Mouse (Mus musculus): ENCODE data around the gene Chml.
A peak's percentile ranks its signal among the peaks of the same experiment; 100 is the strongest.

Chml gene

GRCm38 (mm10) chr1:175692246-175692996 is at the start of gene Chml, which contains the start of gene Opn3:
Chml (minus strand) TSS chr1:175692901.
Opn3 (minus strand) TSS chr1:175692776.
- DNase-seq, result peak; percentile 100

DNA sequence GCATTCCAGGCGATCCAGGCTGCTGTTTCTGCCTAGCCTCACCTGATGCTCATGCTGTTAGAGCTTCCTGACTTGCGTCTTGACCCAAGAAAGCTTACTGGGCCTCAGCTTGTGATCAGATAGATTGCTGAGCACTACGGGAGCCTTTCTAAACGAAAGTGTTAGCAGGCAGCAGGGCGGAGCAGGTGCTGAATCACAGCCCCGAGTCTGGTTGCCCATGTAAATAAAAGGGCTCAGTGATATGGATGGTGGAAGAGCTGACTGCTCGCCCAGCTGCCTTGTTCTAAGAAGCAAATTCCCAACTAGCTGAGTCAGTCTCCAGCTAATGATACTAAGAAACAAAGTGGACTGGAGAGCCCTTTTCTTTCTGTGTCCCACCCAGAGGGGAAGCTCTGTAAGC is 33.1 kb upstream of the Chml start:
- no peak for DNase-seq

GRCm38 (mm10) chr1:175716832-175717231 is 24.1 kb upstream of the Chml start:
- DNase-seq, result no peak

DNA sequence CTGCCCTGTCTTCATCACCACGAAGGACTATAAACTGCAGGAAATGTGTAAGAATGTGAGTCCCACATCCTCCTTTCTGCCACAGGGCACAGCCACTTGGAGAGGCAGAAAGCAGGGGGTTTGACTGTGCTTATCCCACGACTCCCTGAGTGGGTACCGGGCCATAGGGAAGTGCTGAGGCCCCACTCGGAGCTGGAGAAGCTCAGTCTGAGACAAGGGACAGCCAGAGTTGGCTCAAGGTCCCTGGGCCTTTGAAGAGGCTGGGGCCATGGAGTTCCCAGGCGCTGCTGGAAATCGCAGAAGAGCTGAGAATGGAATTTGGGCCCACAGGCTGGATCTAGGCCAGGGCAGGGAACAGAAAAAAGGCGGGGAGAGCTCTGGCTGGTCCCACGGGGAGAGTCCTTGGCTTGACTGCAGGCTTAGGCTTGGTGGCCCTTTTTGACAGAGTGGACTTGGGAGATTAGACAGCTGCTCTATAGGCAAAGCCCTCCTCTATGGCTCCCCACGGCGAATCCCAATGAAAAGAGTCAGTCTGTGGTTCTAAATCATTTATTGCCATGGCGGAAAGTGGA is 19.7 kb upstream of the Chml start:
- DNase-seq, result no peak

- DNase-seq, result no peak
Observed at GRCm38 (mm10) chr1:175708013-175708412, 15.3 kb upstream of the Chml start.

GRCm38 (mm10) chr1:175707599-175707998 is 14.9 kb upstream of the Chml start:
- DNase-seq, result no peak

- no peak for DNase-seq
Observed at GRCm38 (mm10) chr1:175701145-175701544, 8.4 kb upstream of the Chml start.

DNA sequence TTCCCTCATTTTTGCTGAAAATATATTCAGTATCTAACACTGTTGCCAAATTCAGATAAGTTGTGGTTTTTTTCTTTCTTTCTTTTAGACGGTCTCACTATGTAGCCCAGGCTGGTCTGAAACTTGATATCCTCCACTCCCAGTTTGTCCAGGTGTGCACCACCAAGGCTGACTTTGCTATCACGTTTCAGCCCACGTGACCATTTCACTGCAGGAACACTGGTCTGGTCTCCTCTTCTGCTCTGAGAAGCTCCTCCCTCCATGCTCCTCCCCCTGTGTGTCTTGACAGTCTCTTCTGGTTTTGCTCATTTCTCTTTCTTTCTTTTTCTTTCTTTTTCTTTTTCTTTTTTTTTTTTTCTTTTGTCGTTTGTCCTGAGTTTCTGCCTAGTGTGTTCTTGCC is 7.1 kb upstream of the Chml start:
- DNase-seq, result no peak

DNA sequence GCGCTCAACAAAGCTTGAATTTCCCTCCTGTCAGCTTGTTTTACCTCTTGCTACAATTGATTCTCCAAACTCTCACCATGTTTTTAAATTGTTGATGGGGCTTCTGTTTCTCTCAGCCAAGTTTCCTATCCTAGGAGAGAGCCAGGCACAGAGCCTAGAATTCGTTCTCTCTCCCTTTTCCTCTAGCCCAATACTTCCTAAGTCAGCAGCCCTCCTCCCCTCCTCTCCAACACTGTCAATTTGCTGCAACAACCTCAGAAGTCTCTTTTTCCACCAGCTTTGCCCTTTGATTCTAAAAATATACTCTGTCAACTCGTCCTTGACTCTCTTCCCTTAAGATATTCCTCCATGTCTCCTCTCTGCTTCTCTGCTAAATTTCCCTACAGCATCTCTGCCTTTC is 6.7 kb upstream of the Chml start:
- no peak for DNase-seq

DNA sequence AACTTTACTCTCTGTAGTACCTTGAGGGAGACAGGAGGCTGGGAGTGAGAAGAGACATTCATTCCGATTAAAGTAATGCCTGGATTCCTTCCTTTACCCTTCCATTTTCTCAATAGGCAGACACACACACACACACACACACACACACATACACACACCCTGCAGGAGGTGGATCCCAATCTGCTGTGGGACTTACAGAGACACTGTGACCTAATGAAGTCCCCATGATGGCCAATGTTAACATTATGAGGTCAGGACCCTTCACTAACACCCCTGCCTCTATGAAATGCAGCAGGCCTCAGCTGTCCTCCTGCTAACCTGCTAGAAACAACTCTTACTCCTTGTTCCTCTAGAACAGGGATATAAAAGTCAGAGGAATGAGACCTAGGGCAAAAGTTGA is 5.6 kb upstream of the Chml start, which contains the start of gene Wdr64:
TSS of gene Wdr64 (plus strand) at position 301 of the 400 bp plus-strand sequence.
- DNase-seq, result no peak

DNA sequence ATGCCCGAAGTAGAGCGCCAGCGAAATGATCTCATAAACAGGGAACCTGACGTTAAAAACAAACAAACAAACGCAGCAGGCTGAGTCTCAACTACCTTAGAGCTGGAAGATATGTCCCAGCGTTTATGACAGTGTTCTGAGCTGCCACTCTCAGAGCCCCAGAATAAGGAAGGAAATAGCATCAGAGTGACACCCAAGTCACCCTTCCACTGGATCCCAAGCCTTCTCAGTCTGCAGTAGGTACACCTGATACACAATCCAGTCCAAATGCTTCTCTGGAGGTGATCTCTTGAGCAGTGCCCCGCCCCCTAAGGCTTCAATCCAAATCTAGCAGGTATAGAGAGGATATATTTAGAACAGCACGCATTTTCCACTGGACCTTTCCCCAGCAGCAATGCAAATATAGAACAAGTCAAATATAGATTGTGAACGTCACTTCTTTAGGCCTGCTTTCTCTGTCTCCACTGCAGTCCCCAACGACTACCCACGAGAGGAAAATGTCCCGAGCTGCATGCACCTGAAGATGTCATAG is 794 bp upstream of the Chml start:
- DNase-seq, result peak; percentile 25

DNA sequence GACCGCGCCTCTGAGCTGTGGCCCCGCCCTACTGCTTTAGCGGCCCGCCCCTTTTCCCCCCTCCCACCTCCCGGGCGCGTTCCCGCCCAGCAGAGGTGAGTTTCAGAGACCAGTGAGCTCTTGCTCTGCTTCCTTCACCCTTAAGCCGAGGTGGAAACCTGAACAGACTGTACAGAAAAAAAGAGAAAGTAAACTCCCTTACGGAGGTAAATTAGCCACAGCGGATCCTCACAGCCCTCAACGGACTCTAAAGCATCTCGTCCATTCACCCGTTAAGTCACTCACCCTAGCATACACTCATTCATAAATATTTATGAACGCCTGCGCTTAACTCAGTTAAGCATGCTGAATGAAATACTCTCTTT is 278 bp upstream of the Chml start:
- DNase-seq, result no peak

DNA sequence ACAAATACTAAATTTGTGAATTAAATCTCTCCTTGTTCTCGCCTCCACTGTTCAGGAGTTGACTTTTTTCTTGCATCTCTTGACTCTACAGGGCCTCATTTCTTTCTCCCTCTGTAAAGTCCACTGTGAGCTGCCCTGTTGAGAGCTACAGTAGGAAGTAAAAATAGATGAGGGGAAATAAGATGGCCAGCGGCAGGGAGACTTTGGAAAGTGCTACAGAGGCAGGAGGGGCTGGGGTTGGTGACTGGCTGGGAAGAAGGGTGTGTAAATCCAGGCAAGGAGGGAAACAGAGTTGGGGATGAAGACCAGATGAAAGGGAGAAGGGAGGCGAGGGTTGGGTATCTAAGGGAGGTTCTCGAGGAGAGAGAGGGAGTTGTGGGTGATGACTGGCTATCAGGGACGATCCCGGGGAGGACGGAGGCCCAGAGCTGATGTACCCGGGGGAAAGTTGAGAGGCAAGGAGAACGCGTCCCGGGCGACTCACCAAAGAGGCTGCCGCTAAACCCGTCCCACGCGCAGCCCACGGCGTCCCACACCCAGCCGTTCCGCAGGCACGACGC is 935 bp downstream of the Chml start:
- no peak for DNase-seq

- DNase-seq, result no peak
Observed at GRCm38 (mm10) chr1:175680995-175681394, 11.7 kb downstream of the Chml start.

DNA sequence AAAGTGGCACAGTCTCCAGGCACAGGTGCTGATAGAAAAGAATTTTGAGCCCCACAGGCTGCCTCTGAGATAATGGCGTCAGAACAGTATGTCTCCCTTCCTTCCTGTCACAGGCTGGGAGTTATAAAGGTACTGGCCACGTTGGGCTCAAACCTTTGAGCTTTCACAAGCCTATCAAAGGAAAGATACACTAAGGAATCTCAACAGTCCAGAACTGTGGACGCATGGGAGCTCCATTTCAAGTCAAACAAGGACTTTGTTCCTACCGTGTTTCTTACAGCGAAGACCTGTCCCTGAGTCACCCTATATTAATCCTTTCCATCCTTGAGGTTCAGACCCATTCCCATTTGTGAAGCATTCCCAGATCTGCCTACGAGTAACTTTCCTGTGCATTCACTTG is 15.2 kb downstream of the Chml start:
- no peak for DNase-seq

DNA sequence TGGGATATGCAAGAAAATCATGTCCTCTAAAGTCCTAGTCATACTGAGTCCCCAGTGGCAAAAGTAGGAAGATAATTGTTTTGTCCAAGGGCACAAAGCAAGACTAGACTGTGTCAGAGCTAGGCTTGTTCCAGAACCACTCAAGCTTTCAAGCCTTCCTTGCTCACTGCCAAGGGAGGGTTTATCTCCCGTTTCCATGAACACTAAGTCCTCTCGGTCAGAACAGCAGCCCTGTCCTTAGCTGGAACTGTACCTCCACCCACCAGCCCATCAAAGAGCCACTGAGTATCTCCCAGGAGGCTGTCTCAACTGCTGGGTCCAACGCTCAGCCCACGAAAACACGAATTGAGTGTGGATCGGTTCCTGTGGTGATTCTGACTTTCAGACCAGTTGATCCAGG is 17.6 kb downstream of the Chml start:
- DNase-seq, result no peak

GRCm38 (mm10) chr1:175673563-175674325 is 19.0 kb downstream of the Chml start:
- no peak for DNase-seq

DNA sequence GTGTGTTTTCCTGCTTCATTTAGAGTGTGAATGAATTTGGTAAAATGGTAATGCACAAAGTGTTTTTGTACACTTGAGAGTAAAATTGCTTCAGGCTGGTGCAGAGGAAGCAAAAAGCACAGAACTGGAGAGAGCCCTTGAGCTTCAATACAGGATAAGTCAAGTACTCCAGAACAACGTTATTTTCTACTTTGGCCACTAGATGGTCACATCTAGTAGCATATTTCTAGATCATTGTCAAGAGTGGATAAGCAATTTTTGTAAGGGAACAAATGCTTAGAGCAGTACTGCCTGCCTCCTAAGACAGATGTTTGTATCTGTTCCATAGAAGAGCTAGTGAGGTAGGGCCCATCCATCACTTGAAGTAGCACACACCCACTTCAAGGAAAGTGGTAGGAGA is 21.1 kb downstream of the Chml start:
- no peak for DNase-seq

- no peak for DNase-seq
Observed at GRCm38 (mm10) chr1:175670042-175670441, 22.7 kb downstream of the Chml start.

GRCm38 (mm10) chr1:175669456-175669855 is 23.2 kb downstream of the Chml start:
- no peak for DNase-seq

DNA sequence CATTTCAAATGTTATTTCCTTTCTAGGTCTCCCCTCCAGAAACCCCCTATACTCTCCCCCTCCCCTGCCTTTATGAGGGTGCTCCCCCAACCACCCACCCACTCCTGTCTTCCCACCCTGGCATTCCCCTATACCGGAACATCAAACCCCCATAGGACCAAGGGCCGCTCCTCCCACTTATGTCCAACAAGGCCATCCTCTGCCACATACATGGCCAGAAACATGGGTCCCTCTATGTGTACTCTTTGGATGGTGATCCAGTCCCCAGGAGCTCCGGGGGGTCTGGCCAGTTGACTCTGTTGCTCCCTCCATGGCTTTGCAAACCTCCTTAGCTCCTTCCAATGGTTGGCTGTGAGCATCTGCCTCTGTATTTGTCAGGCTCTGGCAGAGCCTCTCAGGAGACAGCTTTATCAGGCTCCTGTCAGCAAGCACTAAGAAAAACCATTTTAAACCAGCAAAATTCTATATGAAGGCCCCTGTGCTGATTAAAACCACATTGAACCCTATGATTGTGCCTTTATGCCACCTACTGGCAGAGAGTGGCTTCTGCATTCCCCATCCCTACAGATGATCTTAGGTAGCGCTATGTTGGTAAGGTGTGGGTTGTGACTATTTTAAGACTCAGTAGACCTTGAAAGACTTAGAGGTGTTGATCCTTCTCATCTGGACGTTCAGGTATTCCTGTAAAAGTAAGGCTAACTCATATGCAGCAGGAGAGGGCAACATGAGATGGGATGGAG is 23.9 kb downstream of the Chml start:
- DNase-seq, result peak; percentile 48

GRCm38 (mm10) chr1:175659900-175660299 is 32.8 kb downstream of the Chml start:
- DNase-seq, result no peak

DNA sequence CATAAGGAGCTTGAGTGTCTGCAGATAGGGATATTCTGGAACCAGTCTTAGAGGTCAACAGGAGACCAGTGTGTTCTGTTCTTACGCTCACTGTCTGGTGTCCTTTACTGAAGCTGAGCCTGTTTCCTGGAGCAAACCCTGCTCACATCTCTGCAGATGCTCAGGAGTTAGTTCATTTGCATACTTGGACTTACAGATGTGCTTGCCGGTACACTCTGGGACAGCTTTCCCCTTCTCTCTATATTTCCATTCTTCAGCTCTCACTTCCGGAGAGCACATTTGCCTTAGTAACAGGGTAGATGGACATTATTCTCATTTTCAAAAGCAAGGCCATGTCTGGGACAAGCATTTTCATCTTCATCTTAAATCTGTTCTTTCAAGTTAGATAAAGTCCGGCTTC is 44.1 kb downstream of the Chml start:
- DNase-seq, result no peak
